Mouse (Mus musculus) neural tube, embryonic 15.5 days (tissue): ENCODE data around the gene Msi2. TPM values are rescaled to one million over a fixed set of nuclear protein-coding genes. Genes with fewer than 3 reads are reported as not detected.

Experiments
- ATAC-seq: fragments of 200-750 bp; cut with Nextera tagmentation; 2 replicates; pipeline ENCODE4 v1.8.0; 2017; ENCODE audit warnings: mild to moderate bottlenecking, moderate TSS enrichment, moderate library complexity; ENCODE audit not compliant: low FRiP score
- H3K27ac ChIP-seq: fragments of 300-500 bp; sonication (generic); replicated peaks from 2 replicates; pipeline ENCODE4 v1.5.1; 2015; ENCODE audit warnings: mild to moderate bottlenecking, inconsistent platforms
- H3K27me3 ChIP-seq: fragments of 300-500 bp; sonication (generic); replicated peaks from 2 replicates; pipeline ENCODE4 v1.6.1; 2015; ENCODE audit warnings: inconsistent platforms
- H3K36me3 ChIP-seq: fragments of 300-500 bp; sonication (generic); 2 replicates; pipeline ENCODE4 v1.6.1; 2015; ENCODE audit warnings: inconsistent platforms
- H3K4me1 ChIP-seq: fragments of 300-500 bp; sonication (generic); 2 replicates; pipeline ENCODE4 v1.6.1; 2015; ENCODE audit warnings: inconsistent platforms
- H3K4me2 ChIP-seq: fragments of 300-500 bp; sonication (generic); 2 replicates; pipeline ENCODE4 v1.6.1; 2015; ENCODE audit warnings: inconsistent platforms, mild to moderate bottlenecking, moderate library complexity
- H3K4me3 ChIP-seq: fragments of 300-500 bp; sonication (generic); replicated peaks from 2 replicates; pipeline ENCODE4 v1.5.1; 2015; ENCODE audit warnings: mild to moderate bottlenecking, inconsistent platforms
- H3K9ac ChIP-seq: fragments of 300-500 bp; sonication (generic); replicated peaks from 2 replicates; pipeline ENCODE4 v1.6.1; 2015; ENCODE audit warnings: mild to moderate bottlenecking, inconsistent platforms
- H3K9me3 ChIP-seq: fragments of 300-500 bp; sonication (generic); replicated peaks from 2 replicates; pipeline ENCODE4 v1.6.1; 2016; ENCODE audit warnings: inconsistent platforms
- WGBS: fragments of 180-500 bp; shearing (Covaris S2); methylation state at CpG from one replicate; pipeline ENCODE4 v1.1.7; 2015; ENCODE audit warnings: mixed read lengths; 5-methylcytosine and 5-hydroxymethylcytosine counted together
- polyA plus RNA-seq: library from polyadenylated mRNA; unstranded; fragments of >200 nt; fragmentation: Nextera tagmentation; extraction: Ambion mirVana; gene quantifications from 2 replicates; pipeline ENCODE4 v1.2.1, GENCODE M21; 2015

The Msi2 gene
- polyA plus RNA-seq, 1 experiment from 2014 or later: 20.7 TPM

DNA sequence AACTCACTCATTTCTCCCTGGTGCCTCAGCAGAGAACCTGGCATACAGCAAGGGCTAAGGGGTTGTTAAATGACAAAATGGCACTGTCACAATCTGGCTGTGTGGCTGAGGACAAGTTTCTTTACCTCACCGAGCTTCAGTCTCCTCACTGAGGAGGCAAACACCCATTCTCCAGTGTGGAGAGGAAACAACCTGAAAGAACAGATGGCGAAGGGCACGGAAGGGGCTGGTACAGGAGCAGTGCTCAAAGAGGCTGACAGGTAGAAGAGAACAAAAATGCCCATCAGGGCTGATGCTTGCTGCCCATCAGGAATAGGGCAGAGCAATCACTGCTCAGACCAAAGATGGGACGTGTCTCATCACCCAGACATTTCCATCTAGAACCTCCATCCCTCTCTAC lies 208.8 kb downstream of the Msi2 start:
- WGBS: 84% methylated on average over 4 of the region's 4 CpGs
- H3K36me3 ChIP-seq: no peaks in the 10 kb centered on the region
- peaks cover 61% of the 10 kb centered on the region for H3K4me1 ChIP-seq
- H3K27ac ChIP-seq: no peak overlapping the region
- H3K27me3 ChIP-seq: no peaks in the 10 kb centered on the region
- ATAC-seq: no peak
- no peak overlapping the region for H3K4me2 ChIP-seq
- no peak overlapping the region for H3K9ac ChIP-seq
- H3K4me3 ChIP-seq: no peak overlapping the region
- H3K9me3 ChIP-seq: no peaks in the 10 kb centered on the region

DNA sequence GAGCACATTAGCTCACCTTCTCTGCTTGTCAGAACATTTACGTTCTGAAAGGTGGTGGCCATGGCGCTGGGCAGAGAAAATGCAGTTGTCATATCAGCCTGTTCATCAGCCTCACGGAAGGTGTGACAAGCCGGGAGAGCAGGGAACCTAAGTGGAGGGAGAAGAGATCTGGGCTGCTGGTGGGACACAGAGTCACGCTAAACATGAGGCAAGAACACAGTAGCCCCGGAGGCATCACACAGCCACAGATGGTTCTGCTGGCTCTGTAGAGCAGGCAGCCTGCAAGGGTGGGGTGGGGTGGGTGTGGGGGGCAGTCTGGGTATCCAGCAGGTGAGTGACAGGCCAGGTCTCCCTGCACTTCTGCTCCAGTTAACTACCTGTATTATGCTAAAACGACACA lies 210.2 kb downstream of the Msi2 start:
- 55% methylated on average over 7 of the region's 7 CpGs for WGBS
- Histone ChIP-seq H3K9ac (no peak overlapping the region), H3K4me1 (peaks cover 52% of the 10 kb centered on the region)

DNA sequence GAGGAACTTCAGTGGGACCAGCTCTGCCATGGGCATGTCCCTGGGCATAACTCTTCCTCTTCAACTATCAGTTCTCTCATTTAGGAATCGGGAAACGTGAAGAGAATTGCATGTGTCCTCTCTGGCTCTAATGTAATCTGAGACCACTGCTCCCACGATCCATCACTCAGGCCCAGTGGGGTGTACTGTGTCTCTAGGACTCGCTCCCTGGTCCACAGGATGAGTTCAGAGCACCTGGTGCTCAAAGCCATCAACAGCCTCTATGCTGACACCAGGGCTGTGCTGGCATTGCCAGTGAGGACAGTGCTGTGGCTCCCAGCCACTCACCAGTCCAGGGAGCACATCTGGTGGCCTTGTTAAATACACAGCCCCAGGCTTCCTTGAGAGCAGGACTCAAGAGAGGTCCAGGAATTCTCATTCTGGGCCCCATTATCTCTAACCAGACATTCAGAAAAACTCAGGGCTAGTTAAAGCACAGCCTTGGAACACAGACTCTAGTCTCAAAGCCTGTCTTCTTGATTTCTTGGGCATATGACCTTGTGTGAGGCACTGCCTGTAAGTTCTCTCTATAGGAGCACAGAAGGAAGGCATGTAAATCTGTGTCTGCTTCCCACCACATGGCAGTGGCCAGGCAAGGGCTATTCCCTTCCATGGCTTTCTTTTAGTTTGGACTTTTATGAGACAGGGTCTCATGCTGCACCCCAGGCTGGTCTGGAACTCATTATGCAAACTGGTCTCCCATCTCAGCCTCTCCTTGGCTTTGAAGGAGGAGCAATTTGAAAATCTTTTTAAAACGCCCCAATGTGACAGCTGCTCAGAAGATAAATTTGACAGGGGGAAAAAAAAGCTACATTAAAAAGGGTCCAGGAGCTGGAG lies 211.5 kb downstream of the Msi2 start:
- no peaks in the 10 kb centered on the region for H3K36me3 ChIP-seq
- H3K4me3 ChIP-seq: no peak overlapping the region
- H3K27ac ChIP-seq: peak overlapping the region; percentile 33; the same call in 1 of the 2 replicates
- H3K9me3 ChIP-seq: no peaks in the 10 kb centered on the region
- whole genome bisulfite sequencing: 38% methylated on average over 5 of the region's 5 CpGs
- H3K9ac ChIP-seq: no peak overlapping the region
- H3K27me3 ChIP-seq: no peaks in the 10 kb centered on the region
- no peak for ATAC-seq
- H3K4me1 ChIP-seq: peaks cover 41% of the 10 kb centered on the region
- no peak overlapping the region for H3K4me2 ChIP-seq

More for the DNA sequence above, 210.2 kb downstream of the Msi2 start:
- no peak overlapping the region for H3K4me2 ChIP-seq
- no peaks in the 10 kb centered on the region for H3K36me3 ChIP-seq
- no peak overlapping the region for H3K4me3 ChIP-seq
- ATAC-seq: no peak
- no peaks in the 10 kb centered on the region for H3K9me3 ChIP-seq
- no peak overlapping the region for H3K27ac ChIP-seq
- no peaks in the 10 kb centered on the region for H3K27me3 ChIP-seq

GRCm38 (mm10) chr11:88506109-88506508 lies 212.2 kb downstream of the Msi2 start:
- H3K4me1 ChIP-seq: peaks cover 47% of the 10 kb centered on the region
- no peaks in the 10 kb centered on the region for H3K9me3 ChIP-seq
- ATAC-seq: no peak
- no peak overlapping the region for H3K4me3 ChIP-seq
- no peaks in the 10 kb centered on the region for H3K27me3 ChIP-seq
- 51% methylated on average over 13 of the region's 13 CpGs for WGBS
- H3K36me3 ChIP-seq: no peaks in the 10 kb centered on the region
- 0 out of 2 replicates have a peak overlapping the region, but pooled peaks have one; percentile 33 for H3K27ac ChIP-seq
- no peak overlapping the region for H3K9ac ChIP-seq
- H3K4me2 ChIP-seq: no peak overlapping the region

GRCm38 (mm10) chr11:88502566-88502965 lies 215.7 kb downstream of the Msi2 start:
- no peak overlapping the region for H3K27ac ChIP-seq
- WGBS: 67% methylated on average over 6 of the region's 6 CpGs
- no peaks in the 10 kb centered on the region for H3K27me3 ChIP-seq
- H3K4me2 ChIP-seq: no peak overlapping the region
- H3K36me3 ChIP-seq: no peaks in the 10 kb centered on the region
- peaks cover 38% of the 10 kb centered on the region for H3K4me1 ChIP-seq
- no peaks in the 10 kb centered on the region for H3K9me3 ChIP-seq
- no peak overlapping the region for H3K4me3 ChIP-seq
- no peak for ATAC-seq
- H3K9ac ChIP-seq: no peak overlapping the region

- no peaks in the 10 kb centered on the region for H3K36me3 ChIP-seq
- peaks cover 42% of the 10 kb centered on the region for H3K4me1 ChIP-seq
- no peak overlapping the region for H3K4me2 ChIP-seq
- no peak overlapping the region for H3K4me3 ChIP-seq
- 58% methylated on average over 7 of the region's 7 CpGs for WGBS
- H3K27me3 ChIP-seq: no peaks in the 10 kb centered on the region
- H3K9me3 ChIP-seq: no peaks in the 10 kb centered on the region
- H3K9ac ChIP-seq: no peak overlapping the region
- ATAC-seq: no peak
- H3K27ac ChIP-seq: no peak overlapping the region
These were observed 219.8 kb downstream of the Msi2 start for GRCm38 (mm10) chr11:88498491-88498890.

DNA sequence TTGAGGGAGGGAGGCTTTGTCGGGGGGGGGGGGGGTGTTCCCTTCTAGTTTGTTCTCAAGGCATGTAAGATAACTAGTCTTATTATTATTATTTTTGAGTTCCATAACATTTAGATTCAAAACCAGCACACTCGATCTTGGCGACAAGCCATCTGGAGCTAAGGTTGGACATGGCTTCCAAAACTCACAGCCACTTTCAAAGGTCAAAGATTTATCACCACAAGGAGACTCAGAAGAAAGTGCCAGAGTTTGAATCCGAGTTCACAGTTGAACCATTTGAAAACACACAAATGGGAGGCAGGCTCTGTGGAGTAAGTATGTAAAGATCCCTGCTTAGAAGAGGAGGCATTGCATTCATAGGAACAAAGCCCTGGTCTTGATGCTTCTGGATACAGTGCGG lies 221.9 kb downstream of the Msi2 start:
- Histone ChIP-seq H3K4me2 (no peak overlapping the region), H3K27ac (no peak overlapping the region), H3K9ac (no peak overlapping the region), H3K27me3 (no peaks in the 10 kb centered on the region), H3K4me3 (no peak overlapping the region), H3K9me3 (no peaks in the 10 kb centered on the region), H3K36me3 (no peaks in the 10 kb centered on the region), H3K4me1 (peaks cover 38% of the 10 kb centered on the region)
- no peak for ATAC-seq
- 77% methylated on average over 5 of the region's 5 CpGs for WGBS

DNA sequence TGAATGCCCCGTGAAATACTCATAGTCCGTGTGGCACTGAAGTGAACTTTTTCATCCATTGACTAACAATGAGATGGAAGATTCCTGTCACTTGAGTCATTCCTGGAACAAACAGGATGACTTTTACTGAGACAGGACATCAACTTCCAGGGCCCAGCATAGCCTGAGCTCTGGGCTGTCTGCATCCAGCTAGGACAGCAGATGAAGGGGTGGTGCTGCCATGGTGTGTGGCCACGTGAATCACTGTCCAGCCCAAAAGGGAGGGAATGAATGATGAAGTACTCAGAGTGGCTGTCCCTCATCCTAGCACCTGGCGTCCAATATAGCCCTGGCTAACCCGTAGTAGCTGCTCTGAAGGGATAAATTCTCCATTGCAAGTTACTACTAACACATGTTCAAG lies 222.6 kb downstream of the Msi2 start:
- H3K4me1 ChIP-seq: peaks cover 33% of the 10 kb centered on the region

GRCm38 (mm10) chr11:88495018-88495417 lies 223.3 kb downstream of the Msi2 start:
- no peak for ATAC-seq
- Histone ChIP-seq H3K4me1 (peaks cover 35% of the 10 kb centered on the region), H3K9me3 (no peaks in the 10 kb centered on the region), H3K27ac (no peak overlapping the region), H3K36me3 (no peaks in the 10 kb centered on the region), H3K4me3 (no peak overlapping the region), H3K4me2 (no peak overlapping the region), H3K27me3 (no peaks in the 10 kb centered on the region), H3K9ac (no peak overlapping the region)
- WGBS: 94% methylated on average over 3 of the region's 3 CpGs

More for the DNA sequence above, 222.6 kb downstream of the Msi2 start:
- no peak for ATAC-seq
- H3K9ac ChIP-seq: no peak overlapping the region
- no peaks in the 10 kb centered on the region for H3K36me3 ChIP-seq
- no peaks in the 10 kb centered on the region for H3K9me3 ChIP-seq
- H3K27me3 ChIP-seq: no peaks in the 10 kb centered on the region
- H3K4me3 ChIP-seq: no peak overlapping the region
- 78% methylated on average over 5 of the region's 5 CpGs for WGBS
- H3K27ac ChIP-seq: 0 out of 2 replicates have a peak overlapping the region, but pooled peaks have one; percentile 23
- H3K4me2 ChIP-seq: no peak overlapping the region

DNA sequence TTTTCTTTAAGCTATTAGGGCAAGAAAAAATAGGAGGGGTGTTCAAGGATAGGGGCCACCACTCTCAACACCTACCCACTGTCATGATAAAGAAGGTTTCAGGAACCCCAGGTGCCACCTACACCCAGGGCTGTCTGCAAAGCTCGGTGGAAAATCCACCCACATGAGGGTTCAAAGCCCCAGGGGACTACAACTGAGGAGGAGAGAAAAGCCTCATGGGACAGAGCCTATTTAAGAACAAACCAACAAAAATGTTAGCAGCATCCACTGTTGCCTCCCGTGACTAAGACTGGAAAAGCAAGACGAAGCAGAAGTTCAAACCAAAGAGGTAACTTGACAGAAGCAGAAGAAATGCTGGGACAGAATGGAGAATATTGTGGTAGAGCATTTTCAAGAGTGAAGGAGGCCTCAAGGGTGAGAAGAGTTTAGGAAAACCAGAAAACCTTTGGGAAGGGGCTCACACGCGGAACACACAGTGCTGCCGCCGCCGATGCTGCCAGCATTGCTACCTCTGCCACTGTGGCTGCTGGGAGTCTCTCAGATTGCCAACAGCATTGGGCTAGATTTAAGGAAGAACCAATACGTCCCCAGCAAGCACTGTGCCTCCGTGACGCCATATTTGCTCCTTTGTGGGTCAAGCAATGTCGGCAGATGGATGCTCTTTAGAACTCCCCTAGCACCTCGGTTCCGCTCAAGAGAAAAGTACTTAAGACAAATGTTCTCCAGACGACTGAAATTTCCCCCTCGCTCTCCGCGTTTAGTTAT lies 224.3 kb downstream of the Msi2 start:
- 61% methylated on average over 18 of the region's 18 CpGs for WGBS
- H3K4me3 ChIP-seq: no peak overlapping the region
- no peak overlapping the region for H3K27ac ChIP-seq
- no peak overlapping the region for H3K9ac ChIP-seq
- H3K9me3 ChIP-seq: no peaks in the 10 kb centered on the region
- peaks cover 46% of the 10 kb centered on the region for H3K4me1 ChIP-seq
- H3K27me3 ChIP-seq: no peaks in the 10 kb centered on the region
- H3K4me2 ChIP-seq: no peak overlapping the region
- H3K36me3 ChIP-seq: no peaks in the 10 kb centered on the region
- ATAC-seq: no peak

DNA sequence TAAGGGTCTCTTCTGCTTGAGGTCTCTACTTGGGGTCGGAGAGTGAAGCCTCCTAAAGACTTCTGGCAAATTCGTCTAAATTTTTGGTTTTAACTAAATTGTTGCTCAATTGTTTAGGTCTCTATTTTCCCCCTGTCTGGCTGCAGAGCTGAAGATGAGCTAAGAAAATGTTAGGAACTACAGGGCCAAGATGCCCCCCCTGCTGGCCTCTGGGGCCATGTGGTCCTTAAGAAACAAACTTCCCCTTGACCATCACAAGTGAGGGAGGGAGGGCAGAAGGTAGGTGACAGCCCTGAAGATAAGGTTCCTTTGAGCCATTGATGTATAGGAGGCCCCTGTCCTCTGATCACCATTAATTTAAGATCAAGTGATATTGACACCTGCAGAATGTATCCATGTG lies 225.7 kb downstream of the Msi2 start:
- Histone ChIP-seq H3K27ac (no peak overlapping the region), H3K36me3 (no peaks in the 10 kb centered on the region), H3K27me3 (no peaks in the 10 kb centered on the region), H3K4me1 (peaks cover 45% of the 10 kb centered on the region), H3K9me3 (no peaks in the 10 kb centered on the region), H3K9ac (no peak overlapping the region), H3K4me2 (no peak overlapping the region), H3K4me3 (no peak overlapping the region)
- ATAC-seq: no peak
- WGBS: 95% methylated on average over 2 of the region's 2 CpGs

DNA sequence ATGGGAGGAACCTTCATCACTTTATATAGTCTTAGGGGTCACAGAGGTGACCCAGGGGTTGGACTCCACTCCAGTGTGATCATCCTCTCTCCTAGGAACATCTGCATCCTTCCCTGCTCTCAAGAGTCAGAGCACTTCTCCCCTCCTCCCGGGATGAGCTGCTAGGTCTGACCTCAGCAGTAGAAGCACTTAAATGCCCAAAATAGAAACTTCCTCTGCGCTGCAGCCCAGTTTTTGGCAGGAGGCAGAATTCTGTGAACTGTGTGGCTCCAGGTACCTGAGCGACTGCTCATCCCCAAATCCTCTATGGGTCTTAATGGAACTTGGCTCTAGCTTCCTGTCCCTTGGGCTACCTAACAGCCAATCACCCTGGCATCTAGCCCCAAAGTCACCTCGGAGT lies 228.3 kb downstream of the Msi2 start:
- ATAC-seq: no peak
- H3K4me1 ChIP-seq: peaks cover 44% of the 10 kb centered on the region
- no peaks in the 10 kb centered on the region for H3K27me3 ChIP-seq
- 0 out of 2 replicates have a peak overlapping the region, but pooled peaks have one; percentile 15 for H3K27ac ChIP-seq
- WGBS: 68% methylated on average over 4 of the region's 4 CpGs
- H3K9ac ChIP-seq: no peak overlapping the region
- H3K9me3 ChIP-seq: no peaks in the 10 kb centered on the region
- no peaks in the 10 kb centered on the region for H3K36me3 ChIP-seq
- H3K4me2 ChIP-seq: no peak overlapping the region
- no peak overlapping the region for H3K4me3 ChIP-seq
